Mouse (Mus musculus): ENCODE measurements around the gene Fam184a. TPM values are rescaled to one million over a fixed set of nuclear protein-coding genes. Genes with fewer than 3 reads are reported as not detected.

Fam184a gene
- polyA plus RNA-seq, 1 experiment: 16.7 TPM

- TF ChIP-seq POLR2A (IDR thresholded peaks at IDR 0.05; ENCODE audit: extremely low read depth, insufficient read depth, low read length) (no peak), CTCF (IDR thresholded peaks at IDR 0.05; ENCODE audit: extremely low read depth, insufficient read depth, low read length) (no peak)
- Histone ChIP-seq H3K4me1 (ENCODE audit: control insufficient read depth, insufficient read depth, low read length) (peaks cover 2% of the 10 kb centered on the region), H3K27ac (ENCODE audit: insufficient read depth, low read length) (no peak overlapping the region), H3K4me3 (ENCODE audit: insufficient read depth, low read length) (peak overlapping the region; percentile 67)
Observed at GRCm38 (mm10) chr10:53750275-53750954, 508 bp downstream of the Fam184a start.

- no peak overlapping the region for H3K27ac ChIP-seq (ENCODE audit: insufficient read depth, low read length)
- peaks cover 2% of the 10 kb centered on the region for H3K4me1 ChIP-seq (ENCODE audit: control insufficient read depth, insufficient read depth, low read length)
- no peak overlapping the region for H3K4me3 ChIP-seq (ENCODE audit: insufficient read depth, low read length)
- TF ChIP-seq CTCF (IDR thresholded peaks at IDR 0.05; ENCODE audit: extremely low read depth, insufficient read depth, low read length): no peak
- TF ChIP-seq POLR2A (IDR thresholded peaks at IDR 0.05; ENCODE audit: extremely low read depth, insufficient read depth, low read length): no peak
Observed at GRCm38 (mm10) chr10:53746039-53746438, 4.9 kb downstream of the Fam184a start.

- Histone ChIP-seq H3K4me3 (ENCODE audit: insufficient read depth, low read length) (no peak overlapping the region), H3K4me1 (ENCODE audit: control insufficient read depth, insufficient read depth, low read length) (peaks cover 2% of the 10 kb centered on the region), H3K27ac (ENCODE audit: insufficient read depth, low read length) (no peak overlapping the region)
- TF ChIP-seq POLR2A (IDR thresholded peaks at IDR 0.05; ENCODE audit: extremely low read depth, insufficient read depth, low read length) (no peak), CTCF (IDR thresholded peaks at IDR 0.05; ENCODE audit: extremely low read depth, insufficient read depth, low read length) (no peak)
Observed at GRCm38 (mm10) chr10:53742961-53743360, 8.0 kb downstream of the Fam184a start.

- H3K27ac ChIP-seq (ENCODE audit: insufficient read depth, low read length): no peak overlapping the region
- H3K4me3 ChIP-seq (ENCODE audit: insufficient read depth, low read length): no peak overlapping the region
- no peaks in the 10 kb centered on the region for H3K4me1 ChIP-seq (ENCODE audit: control insufficient read depth, insufficient read depth, low read length)
- TF ChIP-seq CTCF (IDR thresholded peaks at IDR 0.05; ENCODE audit: extremely low read depth, insufficient read depth, low read length) (no peak), POLR2A (IDR thresholded peaks at IDR 0.05; ENCODE audit: extremely low read depth, insufficient read depth, low read length) (no peak)
Observed at GRCm38 (mm10) chr10:53740014-53740413, 10.9 kb downstream of the Fam184a start.

GRCm38 (mm10) chr10:53738842-53739241 is 12.1 kb downstream of the Fam184a start:
- no peak for TF ChIP-seq CTCF (IDR thresholded peaks at IDR 0.05; ENCODE audit: extremely low read depth, insufficient read depth, low read length)
- no peak for TF ChIP-seq POLR2A (IDR thresholded peaks at IDR 0.05; ENCODE audit: extremely low read depth, insufficient read depth, low read length)
- H3K4me1 ChIP-seq (ENCODE audit: control insufficient read depth, insufficient read depth, low read length): no peaks in the 10 kb centered on the region
- H3K27ac ChIP-seq (ENCODE audit: insufficient read depth, low read length): no peak overlapping the region
- no peak overlapping the region for H3K4me3 ChIP-seq (ENCODE audit: insufficient read depth, low read length)

- H3K4me1 ChIP-seq (ENCODE audit: control insufficient read depth, insufficient read depth, low read length): no peaks in the 10 kb centered on the region; the same call in 1 of the 2 replicates
- no peak overlapping the region for H3K27ac ChIP-seq (ENCODE audit: insufficient read depth, low read length)
- TF ChIP-seq POLR2A (IDR thresholded peaks at IDR 0.05; ENCODE audit: extremely low read depth, insufficient read depth, low read length) (no peak), CTCF (IDR thresholded peaks at IDR 0.05; ENCODE audit: extremely low read depth, insufficient read depth, low read length) (no peak)
- H3K4me3 ChIP-seq (ENCODE audit: insufficient read depth, low read length): no peak overlapping the region
Observed at GRCm38 (mm10) chr10:53735201-53735865, 15.6 kb downstream of the Fam184a start.

GRCm38 (mm10) chr10:53732324-53732723 is 18.6 kb downstream of the Fam184a start:
- TF ChIP-seq CTCF (IDR thresholded peaks at IDR 0.05; ENCODE audit: extremely low read depth, insufficient read depth, low read length) (no peak), POLR2A (IDR thresholded peaks at IDR 0.05; ENCODE audit: extremely low read depth, insufficient read depth, low read length) (no peak)
- Histone ChIP-seq H3K4me1 (ENCODE audit: control insufficient read depth, insufficient read depth, low read length) (no peaks in the 10 kb centered on the region; the same call in 1 of the 2 replicates), H3K4me3 (ENCODE audit: insufficient read depth, low read length) (no peak overlapping the region), H3K27ac (ENCODE audit: insufficient read depth, low read length) (no peak overlapping the region)

- H3K4me3 ChIP-seq (ENCODE audit: insufficient read depth, low read length): no peak overlapping the region
- TF ChIP-seq POLR2A (IDR thresholded peaks at IDR 0.05; ENCODE audit: extremely low read depth, insufficient read depth, low read length) (no peak), CTCF (IDR thresholded peaks at IDR 0.05; ENCODE audit: extremely low read depth, insufficient read depth, low read length) (no peak)
- H3K4me1 ChIP-seq (ENCODE audit: control insufficient read depth, insufficient read depth, low read length): no peaks in the 10 kb centered on the region; the same call in 1 of the 2 replicates
- no peak overlapping the region for H3K27ac ChIP-seq (ENCODE audit: insufficient read depth, low read length)
Observed at GRCm38 (mm10) chr10:53728883-53729282, 22.0 kb downstream of the Fam184a start.

GRCm38 (mm10) chr10:53725301-53725700 is 25.6 kb downstream of the Fam184a start:
- Histone ChIP-seq H3K27ac (ENCODE audit: insufficient read depth, low read length) (no peak overlapping the region), H3K4me3 (ENCODE audit: insufficient read depth, low read length) (no peak overlapping the region), H3K4me1 (ENCODE audit: control insufficient read depth, insufficient read depth, low read length) (peaks cover 2% of the 10 kb centered on the region; the same call in 1 of the 2 replicates)
- TF ChIP-seq POLR2A (IDR thresholded peaks at IDR 0.05; ENCODE audit: extremely low read depth, insufficient read depth, low read length) (no peak), CTCF (IDR thresholded peaks at IDR 0.05; ENCODE audit: extremely low read depth, insufficient read depth, low read length) (no peak)

GRCm38 (mm10) chr10:53704516-53704915 is 46.4 kb downstream of the Fam184a start:
- Histone ChIP-seq H3K4me1 (ENCODE audit: control insufficient read depth, insufficient read depth, low read length) (no peaks in the 10 kb centered on the region), H3K4me3 (ENCODE audit: insufficient read depth, low read length) (no peak overlapping the region), H3K27ac (ENCODE audit: insufficient read depth, low read length) (no peak overlapping the region)
- TF ChIP-seq POLR2A (IDR thresholded peaks at IDR 0.05; ENCODE audit: extremely low read depth, insufficient read depth, low read length): no peak
- no peak for TF ChIP-seq CTCF (IDR thresholded peaks at IDR 0.05; ENCODE audit: extremely low read depth, insufficient read depth, low read length)
